Mouse (Mus musculus) thymus, postnatal 14 days (tissue): ENCODE results near the gene Efcab2.

Source experiments
- DNase-seq: peaks from one replicate; pipeline ENCODE4 v3.0.0; 2021

Efcab2 gene

DNA sequence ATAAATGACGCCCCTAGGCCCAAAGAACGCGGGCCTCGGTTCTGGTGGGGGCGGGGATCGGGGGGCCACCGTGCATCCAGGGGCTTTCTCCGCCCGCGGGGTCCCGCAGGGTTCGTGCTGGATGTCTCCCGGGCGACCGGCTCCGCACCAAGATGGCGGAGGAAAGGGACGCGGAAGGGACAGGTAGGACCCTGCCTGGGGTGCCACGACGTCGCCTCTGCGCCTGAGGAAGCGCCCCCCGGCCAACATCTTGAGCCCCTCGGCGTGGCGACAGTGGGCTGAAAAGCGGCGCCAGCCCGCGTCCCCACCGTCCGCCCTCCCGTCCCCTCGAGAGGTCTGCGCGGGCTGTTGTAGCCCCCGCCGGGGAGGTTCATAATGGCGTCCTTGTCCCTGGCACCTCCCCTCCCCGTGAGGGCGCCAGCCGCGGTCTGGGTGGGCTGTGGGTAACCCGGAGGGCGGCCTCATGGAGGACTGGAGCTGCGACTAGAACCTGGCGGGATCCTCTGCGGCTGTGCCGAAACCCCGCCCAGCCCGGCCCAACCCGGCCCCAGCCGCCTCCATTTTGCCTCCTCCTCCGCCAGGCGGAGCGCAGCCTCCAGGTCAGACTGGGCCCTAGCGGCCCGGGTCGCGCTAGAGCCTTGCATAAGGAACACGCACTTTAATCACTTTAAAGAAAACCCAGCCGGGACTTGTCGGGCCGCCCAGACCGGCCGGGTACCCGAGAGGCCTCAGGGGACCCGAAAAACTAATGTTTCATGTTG is at the start of gene Efcab2:
TSS of gene Efcab2 (plus strand) at position 135 of the 761 bp plus-strand sequence.
- DNase-seq, result peak; percentile 94

DNA sequence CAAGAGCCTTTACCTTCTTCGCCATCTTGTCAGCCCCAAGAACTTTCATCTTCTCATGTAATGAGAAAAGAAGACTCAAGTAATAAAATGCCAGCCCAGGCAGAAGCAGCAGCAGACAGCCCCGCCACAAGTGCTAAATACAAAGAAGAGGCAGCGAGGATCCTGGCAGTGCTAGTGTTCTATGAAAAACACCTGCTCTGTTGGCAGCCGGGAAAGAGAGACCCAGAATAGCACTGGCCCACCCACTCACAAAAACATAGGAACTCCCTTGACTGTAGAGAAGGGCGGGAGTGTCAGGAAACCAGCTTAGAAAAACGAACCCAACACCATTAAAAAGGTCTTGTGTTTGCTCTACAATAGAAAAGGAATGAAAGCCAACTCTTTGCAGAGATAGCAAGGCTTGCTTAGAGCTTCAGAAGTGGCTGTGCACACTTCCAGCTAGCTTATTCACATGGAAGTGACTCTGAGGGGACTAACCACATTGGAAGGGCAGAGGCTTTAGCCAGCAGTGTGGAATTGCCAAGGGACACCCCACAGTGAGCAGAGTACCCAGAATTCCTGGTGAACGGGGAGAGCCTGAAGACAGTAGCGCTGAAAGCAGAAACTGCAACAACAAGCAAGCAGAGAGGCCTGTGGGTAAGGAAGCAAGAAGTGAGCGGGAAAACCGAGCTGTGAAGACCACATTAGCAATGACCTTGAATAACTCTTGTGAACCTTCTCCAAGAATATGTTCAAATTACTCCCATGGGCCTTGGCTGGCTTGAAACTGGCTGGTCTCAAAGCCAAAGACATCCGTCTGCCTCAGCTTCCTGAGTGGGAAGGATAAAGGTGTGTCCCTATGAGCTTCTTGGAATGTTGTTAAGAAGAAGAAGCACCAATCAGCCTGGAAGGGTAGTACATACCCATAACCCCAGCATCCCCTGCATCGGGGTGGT is 47.8 kb upstream of the Efcab2 start:
- no peak for DNase-seq

DNA sequence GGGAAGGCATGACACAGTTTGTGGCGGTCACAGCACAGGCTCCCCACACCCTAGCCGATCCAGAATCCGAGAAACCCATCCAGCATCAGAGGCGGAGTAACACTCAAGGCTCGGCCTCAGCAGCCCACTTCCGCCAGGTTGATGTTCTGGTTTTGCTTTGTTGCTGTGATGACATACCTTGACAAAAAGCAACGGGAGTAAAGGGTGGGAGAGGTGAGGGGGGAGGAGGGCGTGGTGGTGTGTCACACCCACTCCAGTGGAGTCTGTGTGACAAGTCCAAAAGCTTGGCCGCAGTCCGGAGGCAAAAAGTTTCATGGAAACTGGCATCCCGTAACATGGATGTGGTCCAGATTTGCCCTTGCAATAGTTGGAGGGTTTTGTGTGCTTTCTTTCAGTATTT is 45.6 kb upstream of the Efcab2 start:
- no peak for DNase-seq

DNA sequence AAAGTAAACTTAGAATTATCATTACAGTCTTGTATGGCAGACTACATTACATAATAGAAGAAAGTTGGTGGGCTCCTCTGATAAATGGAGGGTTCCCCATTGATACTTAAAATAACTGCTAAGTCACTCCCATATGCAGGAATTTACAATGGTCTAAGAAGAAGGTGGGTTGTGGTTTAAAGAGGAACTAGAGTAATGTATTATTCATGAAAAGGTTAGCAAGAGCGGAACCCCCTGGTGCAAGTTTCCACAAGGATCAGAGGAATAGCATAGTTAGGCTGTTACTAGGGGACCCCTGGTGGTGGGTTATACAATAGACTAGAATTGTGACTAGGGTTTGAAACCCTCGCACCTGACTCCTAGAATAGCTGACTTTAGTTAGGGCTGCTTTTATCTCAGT is 45.2 kb upstream of the Efcab2 start:
- DNase-seq, result peak; percentile 44

DNA sequence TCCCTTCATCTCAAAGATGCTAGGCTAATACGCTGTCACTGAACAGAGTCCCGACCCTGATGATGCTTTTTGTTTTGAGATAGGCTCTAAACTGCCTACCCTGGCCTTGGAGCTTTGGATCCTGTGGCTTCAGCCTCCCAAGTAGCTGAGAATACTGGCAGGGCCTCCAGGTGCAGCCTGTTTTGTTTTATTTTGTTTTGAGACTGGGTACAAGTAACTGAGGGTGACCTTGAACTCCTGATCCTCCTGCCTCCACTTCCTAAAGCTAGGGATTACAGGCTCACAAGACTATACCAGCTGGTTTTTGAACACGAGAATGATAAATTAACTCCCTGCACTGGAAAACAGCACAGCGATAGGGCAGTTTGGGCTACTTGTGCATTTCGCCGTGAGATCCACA is 40.7 kb upstream of the Efcab2 start:
- no peak for DNase-seq

DNA sequence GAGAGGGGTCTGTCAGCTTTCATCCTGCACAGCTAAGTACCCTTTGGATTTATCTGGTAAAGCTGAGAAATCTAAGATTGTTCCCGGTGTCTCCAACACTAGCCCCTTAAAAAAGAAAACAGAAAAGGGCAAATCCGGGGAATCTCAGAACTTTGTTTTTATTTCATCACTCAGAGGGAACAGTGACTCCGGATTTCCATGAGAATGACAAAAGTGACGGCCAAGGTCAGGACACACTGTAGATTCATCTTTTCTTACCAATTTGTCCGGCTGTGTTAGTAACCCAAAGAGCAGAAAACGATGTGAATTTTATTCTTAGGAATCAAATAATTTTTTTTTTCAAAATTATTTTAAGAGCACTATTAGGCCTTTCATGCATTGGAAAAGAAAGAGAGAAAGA is 37.8 kb upstream of the Efcab2 start:
- DNase-seq, result no peak

DNA sequence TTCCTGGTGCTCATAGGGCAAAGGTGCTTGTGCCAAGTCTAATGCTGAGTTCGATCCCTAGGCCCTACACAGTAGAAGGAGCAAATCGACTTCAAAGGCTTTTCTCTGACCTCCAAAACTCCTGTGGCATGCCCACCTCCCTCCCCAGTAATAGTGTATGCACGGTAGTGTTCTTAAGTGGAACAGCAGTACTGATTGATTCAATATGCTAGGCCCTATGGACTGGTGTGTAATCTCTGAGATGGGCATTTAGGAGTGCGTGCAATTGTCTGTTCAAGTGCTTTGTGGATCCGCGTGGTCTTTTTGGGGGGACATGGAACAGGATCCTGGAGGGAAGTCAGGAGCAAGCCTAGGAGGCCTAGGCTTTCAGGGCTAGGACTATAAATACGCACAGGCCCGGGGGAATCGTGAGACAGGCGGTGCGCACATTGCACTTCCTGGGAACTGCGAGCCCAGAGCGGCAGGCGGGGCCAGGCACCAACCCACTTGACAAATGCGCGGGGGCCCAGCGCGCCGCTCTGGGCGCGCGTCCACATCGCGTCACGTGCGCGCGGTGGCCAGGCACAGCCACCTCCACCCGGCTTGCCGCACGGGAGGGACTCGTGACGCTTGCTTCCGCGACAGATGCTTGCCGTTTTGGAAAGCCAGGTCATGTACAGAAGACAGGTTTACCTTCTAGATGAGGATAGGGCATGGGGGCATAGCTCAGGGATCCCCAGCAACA is 37.2 kb upstream of the Efcab2 start:
- DNase-seq, result peak; percentile 91

DNA sequence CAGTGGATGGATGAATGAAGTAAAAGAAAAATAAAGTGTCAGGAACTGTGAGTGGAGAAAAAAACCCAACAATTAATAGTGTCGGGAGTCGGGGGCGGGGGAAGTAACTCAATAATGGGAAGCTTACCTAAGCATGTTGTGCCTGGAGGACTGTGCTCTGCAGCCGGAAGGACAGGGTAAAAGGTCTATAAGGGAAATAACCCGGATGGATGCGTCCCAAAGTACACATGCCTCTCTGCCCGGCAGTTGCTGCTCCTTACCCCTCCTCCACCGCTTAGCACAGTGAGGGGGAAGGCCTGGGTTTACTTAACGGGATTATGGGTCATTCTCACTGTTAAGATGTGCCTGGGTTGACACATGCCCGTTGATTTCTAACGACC is 36.6 kb upstream of the Efcab2 start:
- peak; percentile 54 for DNase-seq

DNA sequence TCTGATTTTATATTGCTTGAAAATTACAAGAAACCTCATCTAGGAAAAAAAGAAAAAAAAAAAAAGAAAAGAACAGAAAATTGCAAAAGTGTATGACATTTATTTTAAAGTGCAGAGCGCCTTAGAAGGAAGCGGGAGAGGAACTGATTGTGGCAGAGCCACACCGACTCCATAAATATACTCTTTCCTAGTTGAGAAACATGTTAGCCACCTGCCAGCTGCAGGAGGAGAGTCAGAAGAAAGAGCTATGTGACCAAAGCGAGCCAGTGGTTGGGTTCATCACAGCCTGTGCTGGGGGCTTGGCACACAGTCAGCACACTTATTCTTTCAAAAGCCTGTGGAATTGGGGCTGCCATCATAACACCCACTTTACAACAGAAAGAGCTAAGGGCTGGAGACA is 33.2 kb upstream of the Efcab2 start:
- no peak for DNase-seq

DNA sequence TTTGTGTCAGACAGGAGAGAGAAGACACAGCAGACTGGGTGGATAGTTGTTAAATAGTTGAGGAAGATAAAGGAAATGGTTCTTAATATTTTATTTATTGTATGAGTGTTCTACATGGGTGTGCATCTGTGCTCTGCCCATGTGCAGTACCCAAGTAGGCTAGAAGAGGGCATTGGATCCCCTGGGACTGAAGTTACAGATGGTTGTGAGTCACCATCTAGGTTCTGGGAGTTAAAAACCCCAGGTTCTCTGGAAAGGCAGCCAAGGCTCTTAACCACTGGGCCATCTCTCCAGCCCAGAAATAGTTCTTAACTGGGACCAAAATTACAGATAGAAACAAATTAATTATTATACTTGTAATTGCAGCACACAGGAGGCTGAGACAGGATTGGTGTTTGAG is 30.5 kb upstream of the Efcab2 start:
- no peak for DNase-seq

DNA sequence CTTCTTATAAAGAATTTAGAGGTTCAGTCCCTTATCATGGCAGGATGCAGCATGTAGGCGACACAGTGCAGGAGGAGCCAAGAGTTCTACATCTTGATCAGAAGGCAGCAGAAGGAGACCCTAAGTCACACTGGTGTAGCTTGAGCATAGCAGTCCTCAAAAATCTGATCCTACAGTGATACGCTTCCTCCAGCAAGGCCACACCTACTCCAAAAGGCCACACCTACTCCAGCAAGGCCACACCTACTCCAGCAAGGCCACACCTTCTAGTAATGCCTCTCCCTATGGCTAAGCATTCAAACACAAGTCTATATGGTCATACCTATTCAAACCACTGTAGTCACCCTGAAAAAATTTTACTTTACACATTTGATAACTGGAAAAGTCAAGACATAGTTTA is 29.8 kb upstream of the Efcab2 start:
- no peak for DNase-seq

DNA sequence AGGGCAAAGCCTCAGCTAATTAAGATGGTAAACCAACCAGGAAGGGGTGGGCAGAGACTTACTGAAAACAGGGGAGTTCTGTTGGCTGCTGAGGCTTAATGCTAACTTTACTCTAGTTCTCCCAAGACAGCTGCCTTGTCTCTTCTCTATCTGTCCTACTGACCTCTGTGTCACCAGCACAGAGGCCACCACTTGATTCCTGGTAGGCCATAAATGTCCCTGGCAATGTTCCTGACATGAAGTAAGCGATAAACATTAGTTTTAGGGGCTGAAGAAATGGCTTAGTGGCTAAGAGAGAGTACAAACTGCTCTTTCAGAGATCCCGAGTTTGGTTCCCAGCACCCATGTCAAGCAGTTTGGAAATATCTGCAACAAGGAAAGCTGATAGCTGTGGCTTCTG is 29.0 kb upstream of the Efcab2 start:
- DNase-seq, result no peak

DNA sequence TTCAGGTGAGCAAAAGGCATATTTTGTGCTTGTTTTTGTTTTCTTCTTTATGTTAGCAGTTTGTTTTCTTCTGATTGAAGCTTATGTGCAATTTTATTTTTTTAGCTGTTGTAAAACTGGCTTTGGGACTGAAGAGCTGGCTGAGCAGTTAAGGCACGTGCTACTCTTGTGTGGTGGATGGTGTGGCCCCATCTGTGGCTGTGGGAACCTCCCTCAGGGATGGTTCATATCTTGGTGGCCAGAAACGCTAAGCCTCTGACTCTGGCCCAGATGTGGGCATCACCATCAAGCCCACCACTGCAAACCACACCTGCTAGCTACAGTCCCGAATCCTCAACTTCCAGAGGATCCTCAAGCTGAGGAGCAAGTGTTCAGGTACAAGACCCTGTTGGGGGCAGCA is 27.8 kb upstream of the Efcab2 start:
- no peak for DNase-seq

DNA sequence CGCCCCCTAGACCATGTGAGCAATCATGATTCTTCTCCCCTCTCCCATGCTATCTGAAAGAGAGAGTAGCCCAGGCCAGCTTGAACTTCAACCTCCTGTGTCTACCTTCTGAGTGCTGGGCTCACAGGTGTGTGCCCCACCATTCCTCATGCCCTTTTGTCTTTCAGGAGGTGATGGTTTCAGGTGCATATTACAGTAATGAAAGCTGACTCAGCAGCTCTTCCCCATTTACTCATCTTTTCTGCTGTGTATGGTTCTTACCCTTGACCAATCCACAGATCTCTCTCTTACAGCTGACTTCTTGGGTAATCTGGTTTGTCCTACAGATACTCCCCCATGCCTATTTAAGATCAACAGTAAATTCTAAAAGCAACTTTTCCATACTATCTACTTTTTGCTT is 26.7 kb upstream of the Efcab2 start:
- no peak for DNase-seq

DNA sequence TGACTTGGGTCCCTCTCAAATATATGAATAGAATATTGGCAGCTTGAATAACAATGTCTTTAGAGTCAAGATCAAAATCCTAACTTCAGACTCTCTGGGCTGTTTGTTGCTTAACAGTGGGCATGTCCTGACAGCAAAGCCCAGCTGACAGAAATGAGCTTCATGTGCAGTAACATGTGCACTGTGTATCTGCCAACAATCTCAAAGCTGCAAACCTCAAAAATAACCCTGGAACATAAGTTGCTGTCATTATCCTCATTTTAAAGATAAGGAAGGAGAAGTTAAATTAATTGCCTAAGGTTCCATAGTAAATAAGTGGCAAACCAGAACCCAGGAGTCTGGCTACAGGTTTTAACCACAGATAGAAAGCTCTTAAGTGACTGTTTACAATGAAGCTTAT is 23.7 kb upstream of the Efcab2 start:
- DNase-seq, result no peak

DNA sequence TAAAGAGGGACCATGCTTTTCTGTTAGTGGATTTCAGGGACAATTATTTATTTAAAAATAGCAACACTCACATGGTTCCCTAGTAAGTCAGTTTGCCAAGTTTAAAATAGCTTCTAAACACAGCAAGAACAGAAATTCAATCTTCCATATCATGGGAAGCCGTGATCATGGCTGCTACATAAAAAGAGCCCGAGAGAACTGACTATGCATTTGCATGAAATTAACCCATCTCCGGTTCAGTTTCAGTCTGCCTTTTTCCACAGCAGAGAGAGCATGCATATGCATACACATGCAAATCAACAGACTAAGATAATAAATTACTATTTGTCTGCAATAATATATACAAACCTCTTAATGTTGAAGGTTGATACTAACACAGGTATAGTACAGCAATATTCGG is 17.1 kb upstream of the Efcab2 start:
- DNase-seq, result no peak

DNA sequence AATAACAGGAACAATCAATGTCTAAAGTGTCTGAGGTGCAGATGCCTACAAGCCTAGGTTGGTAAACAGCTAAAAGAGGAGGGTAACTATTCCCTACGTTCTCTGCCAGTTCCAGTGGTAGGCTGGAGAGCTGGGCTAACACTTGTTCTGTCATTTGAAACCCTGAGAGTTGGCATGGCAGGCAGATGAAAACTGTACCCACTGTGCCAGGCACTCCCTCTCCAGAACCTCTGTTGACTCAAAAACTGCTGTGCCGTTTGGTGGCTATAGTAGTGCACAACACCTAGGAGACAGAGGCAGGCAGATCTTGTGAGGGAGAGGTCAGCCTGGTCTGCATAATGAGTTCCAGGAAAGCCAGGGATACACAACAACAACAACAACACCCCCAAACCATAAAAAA is 16.5 kb upstream of the Efcab2 start:
- DNase-seq, result no peak

DNA sequence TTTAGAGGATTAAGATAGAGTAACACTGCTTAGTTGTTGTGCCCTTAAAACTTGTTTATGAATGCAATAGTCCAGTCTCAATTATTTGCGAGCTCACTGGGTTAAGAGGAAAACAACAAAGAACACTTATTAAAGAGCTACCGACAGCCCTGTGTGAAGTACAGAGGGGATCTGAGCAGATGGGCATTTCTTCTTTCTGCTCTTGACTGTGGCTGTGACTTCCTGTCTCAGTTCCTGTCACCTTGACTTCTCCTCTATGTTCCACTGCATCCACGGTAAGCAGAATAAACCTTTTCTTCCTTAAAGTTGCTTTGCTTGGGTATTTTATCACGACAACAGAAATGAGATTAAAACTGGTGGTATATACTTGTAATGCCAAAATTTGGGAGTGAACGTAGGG is 12.9 kb upstream of the Efcab2 start:
- DNase-seq, result no peak

DNA sequence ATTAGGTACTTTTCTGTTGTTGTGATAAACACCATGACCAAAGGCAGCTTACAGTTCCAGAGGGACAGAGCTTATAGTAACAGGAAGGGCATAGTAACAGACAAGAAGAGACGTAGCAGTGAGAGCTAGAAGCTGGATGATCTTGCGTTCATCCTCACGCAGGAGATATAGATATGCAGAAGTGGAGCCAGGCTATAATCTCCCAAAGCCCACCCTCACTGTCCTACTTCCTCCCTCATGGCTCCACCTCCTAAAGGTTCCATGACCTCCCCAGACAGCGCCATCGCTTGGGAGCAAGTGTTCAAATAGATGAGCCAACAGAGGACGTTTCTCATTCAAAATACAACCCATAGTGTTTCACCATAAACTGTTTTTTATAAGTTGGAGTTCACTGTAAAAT is 10.8 kb upstream of the Efcab2 start:
- no peak for DNase-seq

DNA sequence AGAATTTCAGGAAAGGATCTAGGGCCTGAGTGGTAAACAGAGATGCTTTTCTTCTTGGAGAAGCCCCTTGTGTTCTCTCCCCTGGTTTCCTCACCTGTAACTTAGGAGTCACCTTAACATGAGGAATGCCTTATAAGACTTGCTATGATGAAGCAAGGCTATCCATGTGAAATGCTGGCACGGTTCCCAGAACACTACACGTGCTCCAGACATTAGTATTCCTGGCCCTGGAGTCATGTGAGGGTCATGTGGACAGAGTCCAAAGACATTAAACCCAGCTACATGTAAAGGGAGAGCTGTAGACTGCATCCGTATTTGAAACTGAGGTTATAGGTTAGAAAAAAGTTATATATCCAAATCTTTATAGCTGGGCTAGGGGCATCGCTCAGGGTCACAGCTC is 9.5 kb upstream of the Efcab2 start:
- no peak for DNase-seq

DNA sequence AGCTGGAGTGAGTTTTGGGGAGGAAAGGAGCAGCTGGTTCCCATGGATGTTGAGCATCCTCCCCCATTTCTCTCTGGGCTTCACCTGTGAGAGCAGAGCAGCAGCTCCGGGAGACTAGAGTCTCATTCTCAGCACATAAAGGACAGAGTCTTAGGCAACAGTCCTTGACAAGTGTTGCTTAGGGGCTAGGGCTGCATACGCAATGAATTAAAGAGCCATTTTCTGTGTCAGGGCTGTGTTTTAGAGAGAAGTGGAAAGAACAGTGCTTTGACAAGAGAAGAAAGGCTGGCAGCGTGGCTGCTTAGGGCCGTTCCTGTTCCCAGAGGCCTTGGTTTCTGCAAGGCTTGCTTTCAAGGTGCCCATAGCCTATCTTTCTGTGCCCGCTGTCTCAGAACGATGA is 6.0 kb upstream of the Efcab2 start:
- no peak for DNase-seq

DNA sequence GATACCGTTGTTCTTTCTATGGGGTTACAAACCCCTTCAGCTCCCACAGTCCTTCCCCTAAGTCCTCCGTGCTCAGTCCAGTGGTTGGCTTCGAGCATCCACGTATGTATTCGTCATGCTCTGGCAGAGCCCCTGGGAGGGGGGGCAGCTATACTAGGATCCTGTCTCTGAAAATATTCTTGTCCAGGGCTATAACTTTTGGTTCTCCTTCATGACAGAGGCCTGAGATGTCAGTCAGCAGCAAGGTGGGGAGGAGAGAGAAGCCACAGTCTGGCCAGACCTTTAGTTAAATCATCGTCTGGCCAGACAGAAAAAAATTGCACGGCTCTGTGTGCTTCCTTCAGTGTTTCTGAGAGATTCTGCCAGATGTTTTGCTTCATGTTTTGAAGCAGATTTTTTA is 5.2 kb upstream of the Efcab2 start:
- no peak for DNase-seq

DNA sequence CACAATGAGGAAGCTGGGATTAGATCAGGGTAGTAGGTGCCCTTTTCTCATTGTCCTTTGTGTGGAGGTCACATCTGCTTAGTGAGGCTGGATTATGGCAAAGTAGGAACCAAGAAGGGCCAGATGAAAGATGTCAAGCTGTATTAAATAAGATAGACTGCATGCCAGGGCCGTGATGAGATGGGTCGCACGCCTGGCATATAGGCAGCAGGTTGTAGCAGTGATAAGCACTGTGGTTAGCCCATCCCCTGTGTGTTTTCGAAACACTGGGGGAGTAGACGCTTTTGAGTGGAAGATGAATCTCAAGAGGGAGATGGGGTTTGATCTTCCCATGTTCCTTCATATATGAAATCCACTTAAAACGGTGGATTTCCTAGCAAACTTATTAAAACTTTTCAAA is 3.9 kb upstream of the Efcab2 start:
- DNase-seq, result no peak

DNA sequence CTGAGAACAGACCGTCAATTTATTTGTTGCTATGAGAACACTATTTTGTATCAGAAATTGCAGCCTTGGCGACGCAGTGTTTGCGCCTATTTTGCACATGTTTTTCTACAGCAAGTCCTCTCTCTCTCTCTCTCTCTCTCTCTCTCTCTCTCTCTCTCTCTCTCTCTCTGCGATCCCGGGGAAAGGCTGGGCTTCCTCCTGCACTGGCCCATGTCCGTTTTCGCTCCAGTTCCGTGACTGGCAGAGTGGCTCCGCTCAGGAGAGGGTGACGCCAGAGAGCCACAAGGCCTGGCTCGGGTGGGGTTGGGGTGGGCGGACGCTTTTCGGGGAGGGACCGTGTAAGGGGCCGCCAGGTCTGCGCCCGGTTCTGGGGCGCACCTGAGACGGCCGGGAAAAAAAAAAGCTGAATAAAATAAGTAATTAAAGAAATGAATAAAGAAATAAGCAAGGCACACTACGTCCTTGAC is 407 bp upstream of the Efcab2 start:
- DNase-seq, result peak; percentile 76
